10 mouse cellular contexts compared by ENCODE assay signal in the genomic region with DNA sequence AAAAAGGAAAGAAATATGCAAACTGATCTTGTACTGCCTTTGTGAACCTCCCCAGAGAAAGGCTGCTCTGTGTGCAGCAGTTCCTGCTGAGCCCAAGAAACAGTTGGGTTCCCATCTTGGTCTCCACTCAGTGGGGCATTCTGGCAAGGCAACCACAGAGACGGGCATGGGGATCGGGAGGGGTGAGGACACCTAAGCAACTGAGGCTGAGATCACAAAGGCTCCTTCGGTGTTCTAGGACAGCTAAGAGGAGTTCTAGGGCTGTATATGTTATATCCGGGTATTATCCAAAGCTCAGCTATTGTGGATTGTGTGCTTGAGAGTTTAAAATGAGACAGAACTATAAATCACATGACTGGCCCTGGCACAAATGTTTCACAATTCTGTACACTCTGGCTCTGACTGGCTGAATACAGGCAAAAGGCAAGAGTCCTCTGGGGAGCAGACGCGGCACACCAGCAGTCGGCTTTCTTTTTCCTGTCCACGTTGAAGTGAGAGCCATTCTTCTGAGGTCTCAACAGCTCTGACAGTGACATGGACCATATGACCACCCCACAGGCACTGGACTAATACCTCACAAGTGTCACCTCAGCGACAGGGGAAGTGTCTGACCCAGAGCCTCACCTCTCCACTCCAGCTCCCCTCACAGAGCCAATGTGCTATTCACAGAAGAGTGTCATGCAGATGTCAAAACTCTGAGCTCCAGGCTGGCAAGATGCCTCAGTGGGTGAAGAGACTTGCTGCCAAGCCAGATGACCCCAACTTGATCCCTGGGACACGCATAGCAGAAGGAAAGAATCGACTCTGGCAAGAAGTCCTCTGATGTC.
DNase-seq lines count a peak whose midpoint lies in the region; ATAC-seq and TF ChIP-seq lines count a peak whose summit lies in the region.
"Had no signal": no experiment of that assay in that cellular context is flagged by ENCODE, and none has a peak within 500 bp of the region (broad histone marks: within the 10 kb centered on the region; RNA-seq: fewer than 3 reads in every experiment).

No protein-coding gene starts in this region.

- TF ChIP-seq CTCF in stomach, postnatal 0 days (IDR thresholded peaks at IDR 0.05; ENCODE audit: low read depth) = no peak

- no peak overlapping the region for H3K9ac ChIP-seq in neural tube, embryonic 13.5 days
- H3K9ac ChIP-seq in neural tube, embryonic 15.5 days (replicated peaks) = no peak overlapping the region
- no peak overlapping the region for H3K9ac ChIP-seq in kidney, embryonic 16.5 days (replicated peaks; ENCODE audit: low read length)
- H3K9ac ChIP-seq in stomach, postnatal 0 days (ENCODE audit: low read length) = no peak overlapping the region

- DNase-seq in heart, embryonic 10.5 days (ENCODE audit: low spot score) = peak; percentile 90
- no peak for DNase-seq in stomach, postnatal 0 days (ENCODE audit: low spot score)
- no peak for DNase-seq in cerebellum, adult 18-20 months
- DNase-seq in cerebellum, adult 8-10 months = no peak
- no peak for DNase-seq in right cerebral cortex, postnatal 10 days (ENCODE audit: low spot score in 2 of 2)
- DNase-seq: cerebellum, adult 2 months; gastrocnemius, postnatal 25 days had no signal

- WGBS in neural tube, embryonic 13.5 days = 63% methylated on average over 11 of the region's 11 CpGs
- WGBS in neural tube, embryonic 15.5 days = 61% methylated on average over 11 of the region's 11 CpGs
- WGBS in heart, embryonic 10.5 days = 36% methylated on average over 11 of the region's 11 CpGs
- 39% methylated on average over 11 of the region's 11 CpGs for WGBS in kidney, embryonic 16.5 days
- WGBS in stomach, postnatal 0 days = 34% methylated on average over 11 of the region's 11 CpGs

- TF ChIP-seq EP300 in stomach, postnatal 0 days (optimal IDR thresholded peaks at IDR 0.05) = no peak

- H3K4me2 ChIP-seq in neural tube, embryonic 13.5 days = no peak overlapping the region
- H3K4me2 ChIP-seq in neural tube, embryonic 15.5 days = no peak overlapping the region
- H3K4me2 ChIP-seq in kidney, embryonic 16.5 days (replicated peaks; ENCODE audit: low read depth, low read length) = no peak overlapping the region
- H3K4me2 ChIP-seq in stomach, postnatal 0 days (replicated peaks; ENCODE audit: low read depth) = no peak overlapping the region

- 0 out of 2 replicates have a peak overlapping the region, but pooled peaks have one; percentile 38 for H3K27ac ChIP-seq in neural tube, embryonic 13.5 days (replicated peaks)
- no peak overlapping the region for H3K27ac ChIP-seq in neural tube, embryonic 15.5 days (replicated peaks)
- H3K27ac ChIP-seq in heart, embryonic 10.5 days = peak overlapping the region; percentile 86
- H3K27ac ChIP-seq in kidney, embryonic 16.5 days (ENCODE audit: low read length) = peak overlapping the region; percentile 70
- H3K27ac ChIP-seq in stomach, postnatal 0 days (replicated peaks) = peak overlapping the region; percentile 24; the same call in 1 of the 2 replicates

- no peak for ATAC-seq in neural tube, embryonic 13.5 days (ENCODE audit: low read depth)
- ATAC-seq in neural tube, embryonic 15.5 days (ENCODE audit: low FRiP score) = no peak
- ATAC-seq in kidney, embryonic 16.5 days (ENCODE audit: low FRiP score, low TSS enrichment) = peak; percentile 21
- peak; percentile 19; the same call in 1 of the 2 replicates for ATAC-seq in stomach, postnatal 0 days (ENCODE audit: low FRiP score, low TSS enrichment)

- H3K9me3 ChIP-seq in neural tube, embryonic 13.5 days = no peaks in the 10 kb centered on the region
- no peaks in the 10 kb centered on the region for H3K9me3 ChIP-seq in neural tube, embryonic 15.5 days (replicated peaks)
- no peaks in the 10 kb centered on the region for H3K9me3 ChIP-seq in heart, embryonic 10.5 days
- no peaks in the 10 kb centered on the region for H3K9me3 ChIP-seq in kidney, embryonic 16.5 days (ENCODE audit: low read length)
- H3K9me3 ChIP-seq in stomach, postnatal 0 days (ENCODE audit: control insufficient read depth, low read length) = no peaks in the 10 kb centered on the region

- H3K27me3 ChIP-seq in neural tube, embryonic 13.5 days = no peaks in the 10 kb centered on the region
- no peaks in the 10 kb centered on the region for H3K27me3 ChIP-seq in neural tube, embryonic 15.5 days (replicated peaks)
- no peaks in the 10 kb centered on the region for H3K27me3 ChIP-seq in heart, embryonic 10.5 days (ENCODE audit: insufficient read depth, poor library complexity, severe bottlenecking)
- H3K27me3 ChIP-seq in kidney, embryonic 16.5 days (ENCODE audit: insufficient read depth, low read length) = no peaks in the 10 kb centered on the region
- no peaks in the 10 kb centered on the region for H3K27me3 ChIP-seq in stomach, postnatal 0 days (ENCODE audit: control insufficient read depth, insufficient read depth, low read length)

- H3K36me3 ChIP-seq in neural tube, embryonic 13.5 days = no peaks in the 10 kb centered on the region
- no peaks in the 10 kb centered on the region for H3K36me3 ChIP-seq in neural tube, embryonic 15.5 days
- no peaks in the 10 kb centered on the region for H3K36me3 ChIP-seq in heart, embryonic 10.5 days
- H3K36me3 ChIP-seq in kidney, embryonic 16.5 days (ENCODE audit: insufficient read depth, low read length) = no peaks in the 10 kb centered on the region
- no peaks in the 10 kb centered on the region for H3K36me3 ChIP-seq in stomach, postnatal 0 days (ENCODE audit: control insufficient read depth, insufficient read depth, low read length)

- H3K4me3 ChIP-seq in neural tube, embryonic 13.5 days = no peak overlapping the region
- H3K4me3 ChIP-seq in neural tube, embryonic 15.5 days (replicated peaks) = no peak overlapping the region
- H3K4me3 ChIP-seq in heart, embryonic 10.5 days = no peak overlapping the region
- H3K4me3 ChIP-seq in kidney, embryonic 16.5 days (ENCODE audit: low read length) = no peak overlapping the region
- no peak overlapping the region for H3K4me3 ChIP-seq in stomach, postnatal 0 days (ENCODE audit: low read depth, low read length)

- H3K4me1 ChIP-seq in neural tube, embryonic 13.5 days (replicated peaks) = peaks cover 20% of the 10 kb centered on the region
- H3K4me1 ChIP-seq in neural tube, embryonic 15.5 days = peaks cover 18% of the 10 kb centered on the region
- H3K4me1 ChIP-seq in heart, embryonic 10.5 days = peaks cover 82% of the 10 kb centered on the region
- peaks cover 45% of the 10 kb centered on the region for H3K4me1 ChIP-seq in kidney, embryonic 16.5 days (ENCODE audit: insufficient read depth, low read length)
- H3K4me1 ChIP-seq in stomach, postnatal 0 days (replicated peaks; ENCODE audit: control insufficient read depth, insufficient read depth) = peaks cover 7% of the 10 kb centered on the region; the same call in 1 of the 2 replicates

Comparison
In these comparisons a context has a peak if more than half of its experiments do, and no peak if none do; other contexts are left out.
1. ATAC-seq: peak in kidney, embryonic 16.5 days (single experiment) and stomach, postnatal 0 days (single experiment); none in neural tube, embryonic 13.5 days (single experiment) and neural tube, embryonic 15.5 days (single experiment).